Mouse (Mus musculus): ENCODE data around the gene Idh3a. TPM values are rescaled to one million over a fixed set of nuclear protein-coding genes. Genes with fewer than 3 reads are reported as not detected.

Idh3a gene
- total RNA-seq, 2 experiments from 2014 or later = 502 TPM

GRCm38 (mm10) chr9:54652778-54653177 is 66.6 kb downstream of the Idh3a start:
- DNase-seq = no peak

Other genes starting within 250 kb of the Idh3a start
- 10 to 100 TPM; 21.2 to 24.5 TPM for gene Dmxl2, start 84.7 kb upstream of the Idh3a start, total RNA-seq (2021)
- not detected for gene Sh2d7, start 47.4 kb upstream of the Idh3a start, total RNA-seq (2021)
- 1 to 10 TPM; 1.5 to 2.1 TPM for gene Cib2, start 26.1 kb upstream of the Idh3a start, total RNA-seq (2021)
- gene Acsbg1, start 75.5 kb downstream of the Idh3a start, total RNA-seq (2021) = under 1 TPM in 1 of 2 experiments, not detected in 1; 0.09 TPM
- 10 to 100 TPM; 40.7 to 43.7 TPM for gene Dnaja4, start 112.5 kb downstream of the Idh3a start, total RNA-seq (2021)
- gene Wdr61, start 148.2 kb downstream of the Idh3a start, total RNA-seq (2021) = 10 to 100 TPM; 47.1 to 49.9 TPM
- under 1 TPM in 1 of 2 experiments, not detected in 1; 0.45 TPM for gene Crabp1, start 178.4 kb downstream of the Idh3a start, total RNA-seq (2021)